Mouse (Mus musculus) megakaryocyte, embryonic 14.5 days (primary cell): ENCODE results near the gene Plcg2.

Experiments used
- FLI1 ChIP-seq: IDR thresholded peaks from 2 replicates; pipeline ENCODE4 v1.6.1; 2012; ENCODE audit warnings: low read length, inconsistent platforms, mixed read lengths
- GATA1 ChIP-seq: IDR thresholded peaks from 3 replicates; pipeline ENCODE4 v1.6.1; 2012; ENCODE audit warnings: mixed read lengths, low read length, inconsistent platforms, borderline replicate concordance

GRCm38 (mm10) chr8:117548453-117548852 lies 50.4 kb downstream of the Plcg2 start:
- peak; percentile 100 for TF ChIP-seq GATA1
- TF ChIP-seq FLI1 = peak; percentile 70
